Mouse (Mus musculus) G1E (cell line): ENCODE measurements around the gene Ptdss2. TPM values are rescaled to one million over a fixed set of nuclear protein-coding genes. Genes with fewer than 3 reads are reported as not detected.

ENCODE experiments used
- ATAC-seq: 2 replicates; pipeline ENCODE4 v1.8.0; 2016; ENCODE audit warnings: mild to moderate bottlenecking; ENCODE audit not compliant: insufficient number of reproducible peaks, poor library complexity, low FRiP score, severe bottlenecking; ENCODE audit errors: extremely low read depth
- DNase-seq: peaks from one replicate; pipeline ENCODE4 v3.0.0; 2012; ENCODE audit warnings: low spot score
- H3K27me3 ChIP-seq: 2 replicates; pipeline ENCODE4 v1.6.1; 2012; ENCODE audit warnings: mild to moderate bottlenecking, low read length, inconsistent platforms; ENCODE audit not compliant: insufficient read depth
- H3K36me3 ChIP-seq: replicated peaks from 2 replicates; pipeline ENCODE3; 2012; ENCODE audit warnings: mild to moderate bottlenecking, inconsistent platforms
- H3K4me1 ChIP-seq: 2 replicates; pipeline ENCODE4 v1.6.1; 2012; ENCODE audit warnings: low read depth, low read length, inconsistent platforms, mixed read lengths; ENCODE audit not compliant: insufficient read depth
- H3K4me3 ChIP-seq: 2 replicates; pipeline ENCODE4 v1.5.1; 2012; ENCODE audit warnings: low read depth, mild to moderate bottlenecking, inconsistent platforms, low read length, moderate library complexity, mixed read lengths
- H3K9me3 ChIP-seq: replicated peaks from 2 replicates; pipeline ENCODE4 v1.6.1; 2012; ENCODE audit warnings: inconsistent platforms
- CTCF ChIP-seq: IDR thresholded peaks from 2 replicates; pipeline ENCODE4 v1.5.1; 2012; ENCODE audit warnings: low read depth, low read length, inconsistent platforms, mixed read lengths
- GATA1 ChIP-seq: IDR thresholded peaks from 2 replicates; pipeline ENCODE4 v1.6.1; 2012; ENCODE audit warnings: borderline replicate concordance, low read length, inconsistent platforms, mixed read lengths
- GATA2 ChIP-seq: IDR thresholded peaks from 2 replicates; pipeline ENCODE4 v1.6.1; 2012; ENCODE audit warnings: low read depth, low read length, inconsistent platforms, borderline replicate concordance
- POLR2AphosphoS5 ChIP-seq: IDR thresholded peaks from 2 replicates; pipeline ENCODE4 v1.6.1; 2012; ENCODE audit warnings: low read depth, low read length, inconsistent platforms; ENCODE audit not compliant: insufficient replicate concordance
- TAL1 ChIP-seq: conservative IDR thresholded peaks from 2 replicates; pipeline ENCODE4 v1.6.1; 2012; ENCODE audit warnings: low read depth, low read length, inconsistent platforms, mixed read lengths
- polyA plus RNA-seq: library from polyadenylated mRNA; stranded (reverse); fragments of >175 nt; gene quantifications from 2 replicates; pipeline ENCODE4 v1.2.3, GENCODE M21; 2012
- total RNA-seq, 2 experiments: library from RNA; stranded (forward) in 1 of 2; stranded (reverse) in 1 of 2; fragments of 200-1000 nt in 1 of 2; fragments of >200 nt in 1 of 2; fragmentation: Nextera tagmentation in 1 of 2; gene quantifications; 2 replicates each; pipeline ENCODE4 v1.2.3; 2014 to 2017

Gene Ptdss2
- total and polyA plus RNA-seq, 3 experiments, result 4.5 to 43.3 (median 29.4) TPM

DNA sequence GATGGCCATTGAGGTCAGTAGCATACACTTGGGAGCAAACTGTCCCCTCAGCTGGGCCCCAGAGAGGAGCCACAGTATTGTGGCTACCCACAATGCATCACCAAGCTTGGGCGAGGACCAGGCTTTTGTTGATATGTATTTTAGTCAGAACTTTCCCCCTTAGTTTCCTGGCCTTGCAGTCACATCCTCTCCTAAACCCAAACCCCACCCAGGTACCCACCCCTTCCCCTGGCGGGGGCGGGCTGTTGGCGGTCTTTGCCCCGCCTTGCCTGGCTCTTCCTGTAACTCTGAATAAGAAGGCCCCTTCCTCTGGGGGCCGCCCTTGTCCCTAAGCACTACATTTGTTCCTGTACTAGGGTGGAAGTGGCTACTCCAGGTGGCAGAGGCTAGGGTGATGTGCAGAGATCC, 25.5 kb upstream of the Ptdss2 start:
- TF ChIP-seq GATA2 (no peak), GATA1 (no peak), TAL1 (no peak), POLR2AphosphoS5 (no peak), CTCF (no peak)
- peaks cover 17% of the 10 kb centered on the region for H3K27me3 ChIP-seq
- H3K9me3 ChIP-seq, result no peaks in the 10 kb centered on the region
- ATAC-seq (peak; percentile 77), DNase-seq (peak; percentile 85)
- H3K36me3 ChIP-seq, result peaks cover 29% of the 10 kb centered on the region
- H3K4me1 ChIP-seq, result peaks cover 40% of the 10 kb centered on the region
- peak overlapping the region; percentile 69 for H3K4me3 ChIP-seq

- Histone ChIP-seq H3K36me3 (peaks cover 24% of the 10 kb centered on the region), H3K4me1 (peaks cover 35% of the 10 kb centered on the region), H3K27me3 (peaks cover 22% of the 10 kb centered on the region), H3K9me3 (no peaks in the 10 kb centered on the region), H3K4me3 (peak overlapping the region; percentile 69; the same call in 1 of the 2 replicates)
- no peak for TF ChIP-seq GATA2
- TF ChIP-seq CTCF, result no peak
- TF ChIP-seq GATA1, result no peak
- no peak for TF ChIP-seq POLR2AphosphoS5
- no peak for TF ChIP-seq TAL1
- DNase-seq, result no peak
- no peak for ATAC-seq
Measured at GRCm38 (mm10) chr7:141097177-141097576, 25.0 kb upstream of the Ptdss2 start.

- Histone ChIP-seq H3K27me3 (peaks cover 38% of the 10 kb centered on the region), H3K9me3 (no peaks in the 10 kb centered on the region), H3K36me3 (peaks cover 1% of the 10 kb centered on the region), H3K4me1 (peaks cover 23% of the 10 kb centered on the region), H3K4me3 (no peak within 1 kb of the TSS)
- ATAC-seq (no peak), DNase-seq (no peak)
- no peak for TF ChIP-seq TAL1
- no peak for TF ChIP-seq POLR2AphosphoS5
- TF ChIP-seq GATA1, result no peak
- TF ChIP-seq CTCF, result no peak
- TF ChIP-seq GATA2, result no peak
Measured at GRCm38 (mm10) chr7:141099911-141100691, 22.1 kb upstream of the Ptdss2 start, which contains the start of gene Sigirr. TSS of gene Sigirr (minus strand) at chr7:141100572.

DNA sequence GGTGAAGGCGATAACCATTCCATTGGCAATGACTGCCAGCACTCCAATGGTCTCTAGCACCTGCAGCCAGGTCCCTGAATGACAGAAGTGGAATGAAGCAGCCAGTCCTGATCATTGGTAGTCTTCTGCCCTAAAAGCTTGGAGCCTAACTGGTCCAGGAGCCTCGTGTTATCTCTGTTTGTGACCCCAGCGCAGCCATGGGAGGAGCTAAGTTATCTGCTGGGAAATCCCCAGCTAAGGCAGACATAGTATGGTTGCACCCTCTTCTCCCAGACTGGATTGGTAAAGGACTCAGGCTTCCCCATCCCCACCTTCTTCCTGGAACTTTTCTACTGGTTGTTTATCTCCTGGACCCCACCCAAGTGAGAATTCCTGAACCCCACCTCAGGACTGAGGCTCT, 19.0 kb upstream of the Ptdss2 start:
- ATAC-seq (no peak), DNase-seq (no peak)
- peaks cover 55% of the 10 kb centered on the region for H3K27me3 ChIP-seq
- TF ChIP-seq CTCF (no peak), POLR2AphosphoS5 (no peak), TAL1 (no peak), GATA1 (no peak), GATA2 (no peak)
- H3K4me1 ChIP-seq, result no peaks in the 10 kb centered on the region
- no peaks in the 10 kb centered on the region for H3K36me3 ChIP-seq
- no peak overlapping the region for H3K4me3 ChIP-seq
- H3K9me3 ChIP-seq, result no peaks in the 10 kb centered on the region

DNA sequence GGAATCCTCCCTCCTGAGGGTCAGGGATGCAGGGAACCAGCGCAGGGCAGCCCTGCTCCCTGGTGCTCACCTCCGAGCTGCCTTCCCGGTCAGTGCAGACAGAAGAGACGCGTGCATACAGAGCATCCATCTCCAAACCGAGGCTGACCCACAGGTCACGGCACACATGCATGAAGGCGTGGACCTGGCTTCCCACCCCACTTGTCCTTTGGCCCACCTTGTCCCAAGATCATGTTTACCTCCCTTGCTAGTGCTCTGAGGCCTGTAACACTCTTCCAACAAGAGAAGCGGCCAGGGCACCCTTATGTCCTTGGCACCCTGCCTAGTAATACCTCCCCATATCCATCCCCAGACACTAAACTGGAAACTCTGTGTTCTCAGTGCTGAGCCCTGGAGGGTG, 6.3 kb upstream of the Ptdss2 start:
- no peak overlapping the region for H3K4me3 ChIP-seq
- H3K36me3 ChIP-seq, result no peaks in the 10 kb centered on the region
- no peak for ATAC-seq
- peaks cover 16% of the 10 kb centered on the region for H3K4me1 ChIP-seq
- no peaks in the 10 kb centered on the region for H3K9me3 ChIP-seq
- DNase-seq, result no peak
- H3K27me3 ChIP-seq, result peaks cover 58% of the 10 kb centered on the region
- no peak for TF ChIP-seq CTCF
- no peak for TF ChIP-seq GATA2
- no peak for TF ChIP-seq GATA1
- TF ChIP-seq POLR2AphosphoS5, result no peak
- TF ChIP-seq TAL1, result no peak

DNA sequence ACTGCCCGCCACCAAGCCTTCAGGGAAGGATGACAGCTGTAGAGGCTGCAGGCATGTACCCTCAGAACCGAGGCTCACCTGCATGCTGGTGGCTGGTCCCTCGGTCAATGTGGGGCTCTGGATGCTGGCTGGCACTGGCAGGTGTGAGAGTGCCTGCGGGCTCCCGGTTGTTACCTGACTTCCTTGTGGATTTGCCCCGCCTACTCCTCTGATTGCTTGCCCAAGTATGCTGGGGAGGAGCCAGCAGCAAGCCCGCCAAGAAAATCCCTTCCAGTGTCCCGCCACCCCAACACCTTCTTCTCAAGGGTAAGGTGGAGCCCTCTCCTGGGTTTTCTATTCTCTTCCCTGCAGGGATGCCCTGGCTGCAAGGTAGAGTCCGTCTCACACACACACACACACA, 4.5 kb upstream of the Ptdss2 start, which contains the start of gene Ano9:
TSS of gene Ano9 (minus strand) at position 171 of the 400 bp plus-strand sequence.
- TF ChIP-seq CTCF, result no peak
- TF ChIP-seq GATA1, result no peak
- TF ChIP-seq TAL1, result no peak
- no peak for TF ChIP-seq GATA2
- TF ChIP-seq POLR2AphosphoS5, result no peak
- ATAC-seq, result no peak
- no peak for DNase-seq
- Histone ChIP-seq H3K27me3 (peaks cover 50% of the 10 kb centered on the region), H3K36me3 (no peaks in the 10 kb centered on the region), H3K9me3 (no peaks in the 10 kb centered on the region), H3K4me1 (peaks cover 26% of the 10 kb centered on the region), H3K4me3 (no peak within 1 kb of the TSS)
